Mouse (Mus musculus) forebrain, postnatal 0 days (tissue): ENCODE measurements around the gene Tnik. TPM values are rescaled to one million over a fixed set of nuclear protein-coding genes. Genes with fewer than 3 reads are reported as not detected.

Experiments
- ATAC-seq: fragments of 200-750 bp; cut with Nextera tagmentation; 2 replicates; pipeline ENCODE4 v1.8.0; 2017; ENCODE audit warnings: mild to moderate bottlenecking, moderate library complexity
- DNase-seq: peaks from one replicate; pipeline ENCODE4 v3.0.0-alpha.2; 2015
- H3K27ac ChIP-seq: fragments of 300-500 bp; sonication (generic); 2 replicates; pipeline ENCODE4 v1.5.1; 2014; ENCODE audit warnings: low read depth, mild to moderate bottlenecking, antibody characterized with exemption, low read length, moderate library complexity, mixed read lengths
- H3K27me3 ChIP-seq: fragments of 300-500 bp; sonication (generic); 2 replicates; pipeline ENCODE4 v1.6.1; 2014; ENCODE audit warnings: mild to moderate bottlenecking, low read length, mixed read lengths; ENCODE audit not compliant: insufficient read depth
- H3K36me3 ChIP-seq: fragments of 300-500 bp; sonication (generic); 2 replicates; pipeline ENCODE4 v1.6.1; 2014; ENCODE audit warnings: mild to moderate bottlenecking, moderate library complexity; ENCODE audit not compliant: insufficient read depth
- H3K4me1 ChIP-seq: fragments of 300-500 bp; sonication (generic); 2 replicates; pipeline ENCODE4 v1.6.1; 2014; ENCODE audit warnings: antibody characterized with exemption; ENCODE audit not compliant: insufficient read depth
- H3K4me2 ChIP-seq: fragments of 300-500 bp; sonication (generic); 2 replicates; pipeline ENCODE4 v1.6.1; 2014; ENCODE audit warnings: low read depth, mild to moderate bottlenecking, moderate library complexity
- H3K4me3 ChIP-seq: fragments of 300-500 bp; sonication (generic); 2 replicates; pipeline ENCODE4 v1.5.1; 2014; ENCODE audit warnings: low read depth, low read length, mixed read lengths
- H3K9ac ChIP-seq: fragments of 300-500 bp; sonication (generic); 2 replicates; pipeline ENCODE4 v1.6.1; 2014; ENCODE audit warnings: mild to moderate bottlenecking
- H3K9me3 ChIP-seq: fragments of 300-500 bp; sonication (generic); 2 replicates; pipeline ENCODE4 v1.6.1; 2016; ENCODE audit warnings: low read length
- CTCF ChIP-seq: sonication (generic); IDR thresholded peaks from 2 replicates; pipeline ENCODE4 v1.5.1; 2016; ENCODE audit warnings: antibody characterized with exemption, control low read depth, low read depth
- WGBS: fragments of 180-500 bp; shearing (Covaris S2); extraction: QIAGEN DNeasy Blood & Tissue Kit; methylation state at CpG from one replicate; pipeline ENCODE4 v1.1.7; 2014; 5-methylcytosine and 5-hydroxymethylcytosine counted together
- polyA plus RNA-seq: library from polyadenylated mRNA; unstranded; fragments of >200 nt; fragmentation: Nextera tagmentation; extraction: Ambion mirVana; gene quantifications from 2 replicates; pipeline ENCODE4 v1.2.1, GENCODE M21; 2015
- total RNA-seq: library from RNA; depleted of rRNA; stranded (reverse); fragments of >200 nt; gene quantifications from 2 replicates; pipeline ENCODE4 v1.2.3, GENCODE M21; 2014

Gene Tnik
- total and polyA plus RNA-seq, 2 experiments from 2014 or later: 43.0 to 125 TPM

DNA sequence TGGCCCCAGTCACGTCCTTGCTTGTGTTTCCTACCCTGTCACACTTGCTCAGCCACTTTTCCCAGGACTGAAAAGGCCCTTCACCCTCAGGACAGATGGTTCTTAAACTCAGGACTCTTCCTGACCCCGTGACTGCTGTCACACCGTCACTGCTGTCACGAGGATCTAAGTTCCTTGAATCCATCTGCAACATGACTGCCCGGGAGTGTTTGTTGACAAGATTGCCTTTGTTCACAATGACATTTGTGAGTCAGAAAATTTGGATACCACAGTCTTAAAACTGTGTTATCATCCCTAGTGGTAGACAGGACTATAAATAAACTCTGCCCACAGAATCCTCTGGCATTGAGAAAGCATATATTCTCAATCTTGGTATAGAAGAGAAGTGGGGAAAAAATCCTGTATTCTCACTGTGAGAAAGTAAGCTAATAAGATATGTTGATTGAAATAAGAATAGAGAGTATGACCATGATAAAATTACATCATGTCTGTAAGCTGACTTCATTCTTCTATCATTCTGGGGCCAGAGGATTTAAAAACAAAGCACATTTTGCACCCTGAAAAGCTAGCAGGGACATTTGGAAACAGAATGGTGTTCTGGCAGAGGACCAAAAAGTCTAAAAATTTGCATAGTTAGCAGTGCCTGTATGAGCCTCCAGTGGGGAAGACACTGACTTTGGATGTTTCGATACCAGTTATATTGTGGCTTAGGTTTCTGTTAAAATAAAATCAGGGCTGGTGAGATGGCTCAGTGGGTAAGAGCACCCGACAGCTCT, 293.0 kb downstream of the Tnik start:
- H3K27me3 ChIP-seq: no peaks in the 10 kb centered on the region
- whole genome bisulfite sequencing: 47% methylated on average over 7 of the region's 7 CpGs
- H3K4me3 ChIP-seq: no peak overlapping the region
- H3K27ac ChIP-seq: peak overlapping the region; percentile 47; the same call in 1 of the 2 replicates
- no peak overlapping the region for H3K9ac ChIP-seq
- ATAC-seq (peak; percentile 21), DNase-seq (peak; percentile 78)
- H3K9me3 ChIP-seq: no peaks in the 10 kb centered on the region
- H3K4me1 ChIP-seq: peaks cover 19% of the 10 kb centered on the region; the same call in 1 of the 2 replicates
- H3K4me2 ChIP-seq: no peak overlapping the region
- H3K36me3 ChIP-seq: peaks cover 8% of the 10 kb centered on the region; the same call in 1 of the 2 replicates
- no peak for TF ChIP-seq CTCF

DNA sequence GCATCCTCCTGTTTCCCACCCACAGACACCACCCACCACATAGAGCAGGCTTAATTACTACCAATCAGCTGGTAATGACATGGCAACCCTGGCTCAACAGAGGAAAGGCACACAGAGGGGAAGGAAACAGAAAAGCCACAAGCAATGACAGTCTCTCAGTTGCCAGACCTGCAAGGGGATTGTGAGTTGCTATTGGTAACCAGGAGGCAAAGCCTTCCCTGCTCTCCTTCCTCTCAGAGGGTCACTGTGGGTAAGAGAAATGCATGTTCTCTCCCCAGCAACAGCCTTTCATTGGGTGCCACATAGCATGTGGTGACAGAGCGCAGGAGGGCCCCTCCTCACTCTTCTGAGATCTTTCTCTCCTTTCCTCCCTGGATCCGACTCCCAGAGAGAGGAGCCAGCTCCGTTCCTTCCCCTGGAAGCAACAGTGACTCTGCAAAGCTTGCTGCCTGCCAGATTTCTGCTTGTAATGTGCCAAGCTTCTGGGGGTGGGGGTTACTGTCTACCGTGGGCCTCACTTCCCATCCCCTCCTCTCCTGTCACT, 295.4 kb downstream of the Tnik start:
- Histone ChIP-seq H3K9me3 (no peaks in the 10 kb centered on the region), H3K9ac (peak overlapping the region; percentile 15; the same call in 1 of the 2 replicates), H3K4me3 (no peak overlapping the region), H3K4me2 (no peak overlapping the region), H3K4me1 (peaks cover 19% of the 10 kb centered on the region; the same call in 1 of the 2 replicates), H3K36me3 (peaks cover 4% of the 10 kb centered on the region; the same call in 1 of the 2 replicates), H3K27me3 (no peaks in the 10 kb centered on the region), H3K27ac (peak overlapping the region; percentile 74)
- WGBS: 18% methylated on average over 4 of the region's 4 CpGs
- peak; percentile 92 for ATAC-seq
- no peak for TF ChIP-seq CTCF
- DNase-seq: peak; percentile 82

DNA sequence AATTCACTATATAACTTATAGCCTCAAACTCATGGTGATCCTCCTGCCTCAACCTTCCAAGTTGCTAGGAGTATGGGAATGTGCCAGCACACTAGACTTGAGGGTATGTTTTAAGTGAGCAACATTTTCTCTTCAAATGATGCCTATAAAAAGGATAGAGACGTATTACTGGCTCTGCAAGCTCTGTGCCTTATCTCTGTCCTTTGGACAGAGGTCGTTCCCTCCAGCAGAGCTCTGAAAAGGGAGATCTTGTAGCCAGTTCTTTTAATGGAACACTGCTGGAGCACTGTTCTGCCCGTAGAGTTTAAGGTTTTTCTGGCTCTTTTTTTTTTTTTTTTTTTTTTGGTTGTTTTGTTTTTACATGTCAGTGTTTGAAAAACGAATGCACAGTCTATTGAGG, 298.4 kb downstream of the Tnik start:
- peaks cover 9% of the 10 kb centered on the region for H3K36me3 ChIP-seq

GRCm38 (mm10) chr3:28562612-28563332, 299.8 kb downstream of the Tnik start:
- no peak overlapping the region for H3K27ac ChIP-seq
- DNase-seq (no peak), ATAC-seq (no peak)
- H3K4me3 ChIP-seq: no peak overlapping the region
- no peaks in the 10 kb centered on the region for H3K9me3 ChIP-seq
- no peak overlapping the region for H3K9ac ChIP-seq
- peaks cover 16% of the 10 kb centered on the region; the same call in 1 of the 2 replicates for H3K36me3 ChIP-seq
- no peaks in the 10 kb centered on the region for H3K27me3 ChIP-seq
- TF ChIP-seq CTCF: peak; percentile 73
- H3K4me1 ChIP-seq: peaks cover 12% of the 10 kb centered on the region; the same call in 1 of the 2 replicates
- H3K4me2 ChIP-seq: no peak overlapping the region
- WGBS: 78% methylated on average over 10 of the region's 10 CpGs

More for the DNA sequence above, 298.4 kb downstream of the Tnik start:
- WGBS: 48% methylated on average over 4 of the region's 4 CpGs
- Histone ChIP-seq H3K27ac (no peak overlapping the region), H3K27me3 (no peaks in the 10 kb centered on the region), H3K4me2 (no peak overlapping the region), H3K4me1 (peaks cover 19% of the 10 kb centered on the region), H3K4me3 (no peak overlapping the region), H3K9ac (no peak overlapping the region), H3K9me3 (no peaks in the 10 kb centered on the region)
- no peak for TF ChIP-seq CTCF
- ATAC-seq (no peak), DNase-seq (no peak)

DNA sequence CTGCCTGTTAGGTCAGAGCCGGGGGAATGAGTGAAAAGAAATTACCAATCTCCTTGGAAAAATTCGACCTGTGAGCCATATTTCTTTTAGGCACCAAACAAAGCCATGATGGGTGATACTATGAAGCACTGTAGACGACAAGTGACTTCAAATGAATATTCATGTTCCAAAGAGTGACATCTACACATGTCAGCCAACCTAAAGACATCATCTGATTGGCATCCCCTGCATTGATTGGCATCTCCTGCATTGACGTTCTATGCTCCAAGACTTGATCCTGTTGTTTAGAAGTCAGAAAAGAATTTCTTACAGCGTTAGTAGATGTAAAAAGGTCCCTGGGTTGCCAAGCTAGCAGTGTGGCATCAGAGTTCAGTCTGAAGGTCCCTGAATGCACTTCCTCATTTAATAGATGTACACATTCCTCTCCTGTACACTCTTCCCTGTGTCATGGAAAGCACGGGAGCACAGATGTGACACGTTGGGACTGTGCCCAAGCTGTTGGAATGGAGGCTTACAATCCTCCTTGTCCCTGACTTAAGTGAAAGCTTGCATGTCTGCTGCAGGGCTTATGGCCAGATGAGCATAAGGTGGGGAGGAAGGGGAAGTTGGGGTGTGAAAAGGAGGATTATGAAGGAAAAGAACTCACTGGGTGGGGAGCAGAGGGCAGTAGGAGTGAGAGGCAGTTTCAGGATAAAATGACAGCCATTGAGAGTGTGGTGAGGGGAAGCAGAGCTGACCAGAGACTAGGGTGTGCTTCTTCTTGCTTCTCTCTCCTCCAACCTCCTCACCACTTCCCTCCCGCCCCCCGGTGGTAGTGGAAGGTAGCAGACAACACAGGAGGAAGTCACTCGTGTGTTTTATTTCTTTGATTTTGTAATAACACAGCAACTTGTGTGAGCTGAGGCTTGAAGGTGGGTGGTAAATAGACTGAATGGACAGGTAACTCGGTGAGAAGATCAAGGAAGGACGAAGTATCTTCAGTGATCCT, 301.6 kb downstream of the Tnik start:
- H3K4me3 ChIP-seq: no peak overlapping the region

GRCm38 (mm10) chr3:28577301-28577700, 314.3 kb downstream of the Tnik start:
- H3K4me2 ChIP-seq: no peak overlapping the region
- peak; percentile 56 for DNase-seq

More for the DNA sequence above, 301.6 kb downstream of the Tnik start:
- TF ChIP-seq CTCF: peak; percentile 50
- Histone ChIP-seq H3K9ac (no peak overlapping the region), H3K36me3 (peaks cover 16% of the 10 kb centered on the region; the same call in 1 of the 2 replicates), H3K4me2 (no peak overlapping the region), H3K9me3 (no peaks in the 10 kb centered on the region), H3K4me1 (peaks cover 8% of the 10 kb centered on the region; the same call in 1 of the 2 replicates), H3K27ac (peak overlapping the region; percentile 66), H3K27me3 (no peaks in the 10 kb centered on the region)
- DNase-seq (peak; percentile 69), ATAC-seq (peak; percentile 80)
- 42% methylated on average over 12 of the region's 12 CpGs for WGBS

More at GRCm38 (mm10) chr3:28577301-28577700, 314.3 kb downstream of the Tnik start:
- 30% methylated on average over 15 of the region's 15 CpGs for WGBS
- Histone ChIP-seq H3K36me3 (peaks cover 44% of the 10 kb centered on the region), H3K27ac (no peak overlapping the region), H3K27me3 (no peaks in the 10 kb centered on the region), H3K4me3 (no peak overlapping the region), H3K4me1 (no peaks in the 10 kb centered on the region), H3K9me3 (no peaks in the 10 kb centered on the region), H3K9ac (no peak overlapping the region)
- ATAC-seq: no peak; the same call in 1 of the 2 replicates
- TF ChIP-seq CTCF: no peak
